Mouse (Mus musculus): ENCODE measurements at regions not wholly inside any gene's neighbourhood (a gene's known extent, or its start where the extent isn't known, plus 50 kb on each side); places are given as distances from the start of the nearest gene placed in this dataset.

GRCm38 (mm10) chr13:57303805-57304204 lies 408.0 kb upstream of the Trpc7 start:
- Histone ChIP-seq H3K9me3 (ENCODE audit: control insufficient read depth) (no peaks in the 10 kb centered on the region), H3K9ac (ENCODE audit: low read depth, low read length) (no peak overlapping the region), H3K27me3 (replicated peaks; ENCODE audit: control insufficient read depth, insufficient read depth, low read length) (no peaks in the 10 kb centered on the region), H3K4me2 (replicated peaks; ENCODE audit: low read depth) (no peak overlapping the region), H3K36me3 (ENCODE audit: control insufficient read depth, insufficient read depth) (no peaks in the 10 kb centered on the region), H3K27ac (ENCODE audit: low read depth, low read length) (no peak overlapping the region), H3K4me1 (replicated peaks; ENCODE audit: control insufficient read depth, insufficient read depth, low read length) (no peaks in the 10 kb centered on the region), H3K4me3 (ENCODE audit: low read depth, low read length) (no peak overlapping the region)
- no peak for ATAC-seq
- 80% methylated on average over 2 of the region's 2 CpGs for WGBS
- TF ChIP-seq CTCF (IDR thresholded peaks at IDR 0.05; ENCODE audit: low read depth): no peak

GRCm38 (mm10) chr13:57291737-57292490 lies 396.1 kb upstream of the Trpc7 start:
- Histone ChIP-seq H3K9me3 (ENCODE audit: control insufficient read depth) (no peaks in the 10 kb centered on the region), H3K4me3 (ENCODE audit: low read depth, low read length) (no peak overlapping the region), H3K4me2 (replicated peaks; ENCODE audit: low read depth) (no peak overlapping the region), H3K27ac (ENCODE audit: low read depth, low read length) (no peak overlapping the region), H3K36me3 (ENCODE audit: control insufficient read depth, insufficient read depth) (no peaks in the 10 kb centered on the region), H3K4me1 (replicated peaks; ENCODE audit: control insufficient read depth, insufficient read depth, low read length) (no peaks in the 10 kb centered on the region), H3K9ac (ENCODE audit: low read depth, low read length) (no peak overlapping the region), H3K27me3 (replicated peaks; ENCODE audit: control insufficient read depth, insufficient read depth, low read length) (no peaks in the 10 kb centered on the region)
- 82% methylated on average over 9 of the region's 9 CpGs for WGBS
- ATAC-seq: no peak
- no peak for TF ChIP-seq CTCF (IDR thresholded peaks at IDR 0.05; ENCODE audit: low read depth)

GRCm38 (mm10) chr13:57286168-57286567 lies 390.4 kb upstream of the Trpc7 start:
- Histone ChIP-seq H3K4me3 (ENCODE audit: low read depth, low read length) (no peak overlapping the region), H3K27ac (ENCODE audit: low read depth, low read length) (no peak overlapping the region), H3K9ac (ENCODE audit: low read depth, low read length) (no peak overlapping the region), H3K9me3 (ENCODE audit: control insufficient read depth) (no peaks in the 10 kb centered on the region), H3K4me1 (replicated peaks; ENCODE audit: control insufficient read depth, insufficient read depth, low read length) (no peaks in the 10 kb centered on the region), H3K4me2 (replicated peaks; ENCODE audit: low read depth) (no peak overlapping the region), H3K27me3 (replicated peaks; ENCODE audit: control insufficient read depth, insufficient read depth, low read length) (no peaks in the 10 kb centered on the region), H3K36me3 (ENCODE audit: control insufficient read depth, insufficient read depth) (no peaks in the 10 kb centered on the region)
- TF ChIP-seq CTCF (IDR thresholded peaks at IDR 0.05; ENCODE audit: low read depth): no peak
- WGBS: 91% methylated on average over 2 of the region's 2 CpGs
- no peak for ATAC-seq

- ATAC-seq: no peak
- 44% methylated on average over 8 of the region's 8 CpGs for WGBS
- no peak for TF ChIP-seq CTCF (IDR thresholded peaks at IDR 0.05; ENCODE audit: low read depth)
- H3K9ac ChIP-seq (ENCODE audit: low read depth, low read length): no peak overlapping the region
- H3K27me3 ChIP-seq (replicated peaks; ENCODE audit: control insufficient read depth, insufficient read depth, low read length): no peaks in the 10 kb centered on the region
- no peak overlapping the region for H3K4me2 ChIP-seq (replicated peaks; ENCODE audit: low read depth)
- no peak overlapping the region for H3K27ac ChIP-seq (ENCODE audit: low read depth, low read length)
- H3K4me1 ChIP-seq (replicated peaks; ENCODE audit: control insufficient read depth, insufficient read depth, low read length): no peaks in the 10 kb centered on the region
- no peaks in the 10 kb centered on the region for H3K9me3 ChIP-seq (ENCODE audit: control insufficient read depth)
- H3K36me3 ChIP-seq (ENCODE audit: control insufficient read depth, insufficient read depth): no peaks in the 10 kb centered on the region
- no peak overlapping the region for H3K4me3 ChIP-seq (ENCODE audit: low read depth, low read length)
Measured at GRCm38 (mm10) chr13:57282816-57283215, 387.0 kb upstream of the Trpc7 start.

- 47% methylated on average over 24 of the region's 24 CpGs for WGBS
- Histone ChIP-seq H3K9me3 (ENCODE audit: control insufficient read depth) (no peaks in the 10 kb centered on the region), H3K27me3 (replicated peaks; ENCODE audit: control insufficient read depth, insufficient read depth, low read length) (no peaks in the 10 kb centered on the region), H3K27ac (ENCODE audit: low read depth, low read length) (no peak overlapping the region), H3K36me3 (ENCODE audit: control insufficient read depth, insufficient read depth) (no peaks in the 10 kb centered on the region), H3K9ac (ENCODE audit: low read depth, low read length) (no peak overlapping the region), H3K4me2 (replicated peaks; ENCODE audit: low read depth) (no peak overlapping the region), H3K4me1 (replicated peaks; ENCODE audit: control insufficient read depth, insufficient read depth, low read length) (no peaks in the 10 kb centered on the region), H3K4me3 (ENCODE audit: low read depth, low read length) (no peak overlapping the region)
- no peak for ATAC-seq
- no peak for TF ChIP-seq CTCF (IDR thresholded peaks at IDR 0.05; ENCODE audit: low read depth)
Measured at GRCm38 (mm10) chr13:57281941-57282710, 386.3 kb upstream of the Trpc7 start.

GRCm38 (mm10) chr13:57281504-57281903 lies 385.7 kb upstream of the Trpc7 start:
- Histone ChIP-seq H3K27ac (ENCODE audit: low read depth, low read length) (no peak overlapping the region), H3K4me1 (replicated peaks; ENCODE audit: control insufficient read depth, insufficient read depth, low read length) (no peaks in the 10 kb centered on the region), H3K4me2 (replicated peaks; ENCODE audit: low read depth) (no peak overlapping the region), H3K27me3 (replicated peaks; ENCODE audit: control insufficient read depth, insufficient read depth, low read length) (no peaks in the 10 kb centered on the region), H3K4me3 (ENCODE audit: low read depth, low read length) (no peak overlapping the region), H3K9ac (ENCODE audit: low read depth, low read length) (no peak overlapping the region), H3K9me3 (ENCODE audit: control insufficient read depth) (no peaks in the 10 kb centered on the region), H3K36me3 (ENCODE audit: control insufficient read depth, insufficient read depth) (no peaks in the 10 kb centered on the region)
- WGBS: 24% methylated on average over 3 of the region's 3 CpGs
- TF ChIP-seq CTCF (IDR thresholded peaks at IDR 0.05; ENCODE audit: low read depth): peak; percentile 73
- no peak for ATAC-seq
